Mouse (Mus musculus) liver, embryonic 15.5 days (tissue): ENCODE data around the gene Pkd1l3. TPM values are rescaled to one million over a fixed set of nuclear protein-coding genes. Genes with fewer than 3 reads are reported as not detected.
A peak's percentile ranks its signal among the peaks of the same experiment; 100 is the strongest.

Source experiments
- ATAC-seq: fragments of 200-750 bp; cut with Nextera tagmentation; 2 replicates; pipeline ENCODE4 v1.8.0; 2017; ENCODE audit warnings: moderate number of reproducible peaks, mild to moderate bottlenecking, moderate library complexity; ENCODE audit not compliant: insufficient read depth
- H3K27ac ChIP-seq: fragments of 300-500 bp; sonication (generic); replicated peaks from 2 replicates; pipeline ENCODE4 v1.5.1; 2015; ENCODE audit warnings: mild to moderate bottlenecking, inconsistent platforms
- H3K27me3 ChIP-seq: fragments of 300-500 bp; sonication (generic); 2 replicates; pipeline ENCODE4 v1.6.1; 2015; ENCODE audit warnings: mild to moderate bottlenecking, inconsistent platforms
- H3K36me3 ChIP-seq: fragments of 300-500 bp; sonication (generic); replicated peaks from 2 replicates; pipeline ENCODE4 v1.6.1; 2015; ENCODE audit warnings: moderate library complexity, mild to moderate bottlenecking, inconsistent platforms
- H3K4me1 ChIP-seq: fragments of 300-500 bp; sonication (generic); replicated peaks from 2 replicates; pipeline ENCODE4 v1.6.1; 2015; ENCODE audit warnings: inconsistent platforms
- H3K4me2 ChIP-seq: fragments of 300-500 bp; sonication (generic); 2 replicates; pipeline ENCODE4 v1.6.1; 2015; ENCODE audit warnings: moderate library complexity, mild to moderate bottlenecking, inconsistent platforms
- H3K4me3 ChIP-seq: fragments of 300-500 bp; sonication (generic); replicated peaks from 2 replicates; pipeline ENCODE4 v1.5.1; 2015; ENCODE audit warnings: mild to moderate bottlenecking, inconsistent platforms
- H3K9ac ChIP-seq: fragments of 300-500 bp; sonication (generic); 2 replicates; pipeline ENCODE4 v1.6.1; 2015; ENCODE audit warnings: moderate library complexity, mild to moderate bottlenecking, inconsistent platforms
- H3K9me3 ChIP-seq: fragments of 300-500 bp; sonication (generic); replicated peaks from 2 replicates; pipeline ENCODE4 v1.6.1; 2016; ENCODE audit warnings: inconsistent platforms
- WGBS: fragments of 180-500 bp; shearing (Covaris S2); methylation state at CpG from one replicate; pipeline ENCODE4 v1.1.7; 2015; ENCODE audit warnings: mixed read lengths; ENCODE audit not compliant: insufficient replicate concordance; 5-methylcytosine and 5-hydroxymethylcytosine counted together
- polyA plus RNA-seq: library from polyadenylated mRNA; unstranded; fragments of >200 nt; fragmentation: Nextera tagmentation; extraction: Ambion mirVana; gene quantifications from 2 replicates; pipeline ENCODE4 v1.2.1, GENCODE M21; 2015

The Pkd1l3 gene
- 0.21 and 0.46 TPM in 2 replicates for polyA plus RNA-seq

GRCm38 (mm10) chr8:109614243-109615210 is at the start of gene Pkd1l3:
Gene Pkd1l3 (plus strand): TSS chr8:109614517.
- Histone ChIP-seq H3K9me3 (no peaks in the 10 kb centered on the region), H3K9ac (no peak within 1 kb of the TSS), H3K27ac (no peak within 1 kb of the TSS; the same call in 1 of the 2 replicates), H3K4me1 (peaks cover 20% of the 10 kb centered on the region), H3K4me2 (peak within 1 kb of the TSS; percentile 70), H3K4me3 (peak within 1 kb of the TSS; percentile 52), H3K36me3 (no peaks in the 10 kb centered on the region), H3K27me3 (no peaks in the 10 kb centered on the region)
- peak; percentile 34; the same call in 1 of the 2 replicates for ATAC-seq
- WGBS, result 16% methylated on average over 27 of the region's 27 CpGs

GRCm38 (mm10) chr8:109564766-109565165 is 49.6 kb upstream of the Pkd1l3 start:
- Histone ChIP-seq H3K36me3 (peaks cover 33% of the 10 kb centered on the region), H3K27ac (peak overlapping the region; percentile 94), H3K9me3 (no peaks in the 10 kb centered on the region), H3K9ac (peak overlapping the region; percentile 92), H3K4me1 (peaks cover 31% of the 10 kb centered on the region), H3K27me3 (no peaks in the 10 kb centered on the region), H3K4me3 (peak overlapping the region; percentile 89), H3K4me2 (peak overlapping the region; percentile 84)
- no peak for ATAC-seq
- WGBS, result 3% methylated on average over 10 of the region's 10 CpGs

- peak; percentile 99 for ATAC-seq
- H3K27me3 ChIP-seq, result no peaks in the 10 kb centered on the region
- under 1% methylated on average over 52 of the region's 52 CpGs for WGBS
Observed at GRCm38 (mm10) chr8:109565498-109566333, 48.6 kb upstream of the Pkd1l3 start, which contains the start of the genes Dhx38 and Txnl4b. Gene Dhx38 (minus strand): TSS chr8:109565861. Gene Txnl4b (plus strand): TSS chr8:109565892.

GRCm38 (mm10) chr8:109571139-109571538 is 43.2 kb upstream of the Pkd1l3 start:
- Histone ChIP-seq H3K4me1 (peaks cover 9% of the 10 kb centered on the region), H3K9me3 (no peaks in the 10 kb centered on the region), H3K4me2 (no peak overlapping the region), H3K27ac (no peak overlapping the region), H3K4me3 (no peak overlapping the region), H3K36me3 (peaks cover 21% of the 10 kb centered on the region), H3K27me3 (no peaks in the 10 kb centered on the region), H3K9ac (no peak overlapping the region)
- WGBS, result 76% methylated on average over 12 of the region's 12 CpGs
- no peak for ATAC-seq

More at GRCm38 (mm10) chr8:109565498-109566333, 48.6 kb upstream of the Pkd1l3 start, which contains the start of the genes Dhx38 and Txnl4b:
- Histone ChIP-seq H3K4me3 (peak within 1 kb of the TSS; percentile 89), H3K36me3 (peaks cover 26% of the 10 kb centered on the region), H3K4me2 (peak within 1 kb of the TSS; percentile 84), H3K9me3 (no peaks in the 10 kb centered on the region), H3K9ac (peak within 1 kb of the TSS; percentile 92), H3K27ac (peak within 1 kb of the TSS; percentile 94), H3K4me1 (peaks cover 31% of the 10 kb centered on the region)

GRCm38 (mm10) chr8:109576311-109576710 is 38.0 kb upstream of the Pkd1l3 start:
- 67% methylated on average over 4 of the region's 4 CpGs for WGBS
- no peak for ATAC-seq
- Histone ChIP-seq H3K27me3 (no peaks in the 10 kb centered on the region), H3K4me1 (0 out of 2 replicates have a peak, but pooled peaks cover 3% of the 10 kb centered on the region), H3K9me3 (no peaks in the 10 kb centered on the region), H3K9ac (peak overlapping the region; percentile 11; the same call in 1 of the 2 replicates), H3K4me3 (peak overlapping the region; percentile 38), H3K4me2 (no peak overlapping the region), H3K27ac (no peak overlapping the region), H3K36me3 (peaks cover 14% of the 10 kb centered on the region)

- peaks cover 7% of the 10 kb centered on the region for H3K36me3 ChIP-seq
- H3K9ac ChIP-seq, result no peak within 1 kb of the TSS
- peak within 1 kb of the TSS; percentile 38 for H3K4me3 ChIP-seq
- no peaks in the 10 kb centered on the region for H3K9me3 ChIP-seq
- H3K27ac ChIP-seq, result peak within 1 kb of the TSS; percentile 64
- WGBS, result 32% methylated on average over 8 of the region's 8 CpGs
- H3K4me2 ChIP-seq, result peak within 1 kb of the TSS; percentile 10
- H3K27me3 ChIP-seq, result no peaks in the 10 kb centered on the region
- ATAC-seq, result peak; percentile 53
- H3K4me1 ChIP-seq, result 0 out of 2 replicates have a peak, but pooled peaks cover 3% of the 10 kb centered on the region
Observed at GRCm38 (mm10) chr8:109578900-109579301, 35.4 kb upstream of the Pkd1l3 start, which contains the start of gene Hp. Gene Hp (minus strand): TSS chr8:109579172.

- no peak overlapping the region for H3K9ac ChIP-seq
- H3K4me3 ChIP-seq, result no peak overlapping the region
- no peaks in the 10 kb centered on the region for H3K9me3 ChIP-seq
- H3K4me1 ChIP-seq, result peaks cover 16% of the 10 kb centered on the region; the same call in 1 of the 2 replicates
- no peaks in the 10 kb centered on the region for H3K27me3 ChIP-seq
- peak overlapping the region; percentile 45 for H3K27ac ChIP-seq
- no peaks in the 10 kb centered on the region for H3K36me3 ChIP-seq
- no peak overlapping the region for H3K4me2 ChIP-seq
- 68% methylated on average over 4 of the region's 4 CpGs for WGBS
- ATAC-seq, result no peak
Observed at GRCm38 (mm10) chr8:109584293-109584692, 30.0 kb upstream of the Pkd1l3 start.

GRCm38 (mm10) chr8:109584830-109585229 is 29.5 kb upstream of the Pkd1l3 start:
- 62% methylated on average over 3 of the region's 3 CpGs for WGBS
- peaks cover 13% of the 10 kb centered on the region; the same call in 1 of the 2 replicates for H3K4me1 ChIP-seq
- no peaks in the 10 kb centered on the region for H3K36me3 ChIP-seq
- no peaks in the 10 kb centered on the region for H3K9me3 ChIP-seq
- no peak overlapping the region for H3K9ac ChIP-seq
- ATAC-seq, result no peak
- no peak overlapping the region for H3K4me3 ChIP-seq
- no peak overlapping the region for H3K4me2 ChIP-seq
- H3K27me3 ChIP-seq, result no peaks in the 10 kb centered on the region
- H3K27ac ChIP-seq, result peak overlapping the region; percentile 45

- peak overlapping the region; percentile 45 for H3K27ac ChIP-seq
- no peak overlapping the region for H3K9ac ChIP-seq
- H3K36me3 ChIP-seq, result no peaks in the 10 kb centered on the region
- H3K4me3 ChIP-seq, result no peak overlapping the region
- ATAC-seq, result no peak
- no peaks in the 10 kb centered on the region for H3K27me3 ChIP-seq
- H3K4me2 ChIP-seq, result no peak overlapping the region
- H3K9me3 ChIP-seq, result no peaks in the 10 kb centered on the region
- peaks cover 13% of the 10 kb centered on the region; the same call in 1 of the 2 replicates for H3K4me1 ChIP-seq
Observed at GRCm38 (mm10) chr8:109585652-109586051, 28.7 kb upstream of the Pkd1l3 start.

- WGBS, result 44% methylated on average over 7 of the region's 7 CpGs
- Histone ChIP-seq H3K27ac (peak overlapping the region; percentile 33), H3K4me1 (peaks cover 19% of the 10 kb centered on the region; the same call in 1 of the 2 replicates), H3K36me3 (no peaks in the 10 kb centered on the region), H3K9ac (no peak overlapping the region), H3K9me3 (no peaks in the 10 kb centered on the region), H3K27me3 (no peaks in the 10 kb centered on the region), H3K4me2 (no peak overlapping the region), H3K4me3 (no peak overlapping the region)
- peak; percentile 67 for ATAC-seq
Observed at GRCm38 (mm10) chr8:109586972-109587504, 27.3 kb upstream of the Pkd1l3 start.
